Mouse (Mus musculus) kidney, postnatal 25 days (tissue): ENCODE measurements around the gene Pnma1.

ENCODE experiments used
- DNase-seq, 2 experiments: peaks; one replicate each; pipeline ENCODE4 v3.0.0; 2021; ENCODE audit warnings: mixed read lengths in 2 of 2

Gene Pnma1

GRCm38 (mm10) chr12:84100604-84101492 is 47.4 kb downstream of the Pnma1 start, which contains the start of gene Acot6:
Gene Acot6 (plus strand): TSS chr12:84100654.
- peak; percentile 55 to 71 for DNase-seq

GRCm38 (mm10) chr12:84100071-84100470 is 48.2 kb downstream of the Pnma1 start:
- no peak for DNase-seq

- no peak for DNase-seq
These were observed 48.7 kb downstream of the Pnma1 start for GRCm38 (mm10) chr12:84099605-84100004.
